Mouse (Mus musculus) hindbrain, embryonic 13.5 days (tissue): ENCODE data around the gene Ttc28. TPM values are rescaled to one million over a fixed set of nuclear protein-coding genes. Genes with fewer than 3 reads are reported as not detected.

Experiments used
- ATAC-seq: fragments of 200-750 bp; cut with Nextera tagmentation; 2 replicates; pipeline ENCODE4 v1.8.0; 2017; ENCODE audit warnings: moderate TSS enrichment; ENCODE audit not compliant: low FRiP score
- H3K27ac ChIP-seq: fragments of 300-500 bp; sonication (generic); 2 replicates; pipeline ENCODE4 v1.5.1; 2015; ENCODE audit warnings: inconsistent platforms, mild to moderate bottlenecking, moderate library complexity
- H3K27me3 ChIP-seq: fragments of 300-500 bp; sonication (generic); 2 replicates; pipeline ENCODE4 v1.6.1; 2015; ENCODE audit warnings: mild to moderate bottlenecking, inconsistent platforms
- H3K36me3 ChIP-seq: fragments of 300-500 bp; sonication (generic); 2 replicates; pipeline ENCODE4 v1.6.1; 2015; ENCODE audit warnings: mild to moderate bottlenecking, inconsistent platforms
- H3K4me1 ChIP-seq: fragments of 300-500 bp; sonication (generic); replicated peaks from 2 replicates; pipeline ENCODE4 v1.6.1; 2015; ENCODE audit warnings: inconsistent platforms
- H3K4me2 ChIP-seq: fragments of 300-500 bp; sonication (generic); 2 replicates; pipeline ENCODE4 v1.6.1; 2015; ENCODE audit warnings: inconsistent platforms, mild to moderate bottlenecking, moderate library complexity
- H3K4me3 ChIP-seq: fragments of 300-500 bp; sonication (generic); 2 replicates; pipeline ENCODE4 v1.5.1; 2015; ENCODE audit warnings: mild to moderate bottlenecking, inconsistent platforms
- H3K9ac ChIP-seq: fragments of 300-500 bp; sonication (generic); 2 replicates; pipeline ENCODE4 v1.6.1; 2015; ENCODE audit warnings: mild to moderate bottlenecking, inconsistent platforms
- H3K9me3 ChIP-seq: fragments of 300-500 bp; sonication (generic); 2 replicates; pipeline ENCODE4 v1.6.1; 2016; ENCODE audit warnings: inconsistent platforms
- WGBS: fragments of 180-500 bp; shearing (Covaris S2); methylation state at CpG from one replicate; pipeline ENCODE4 v1.1.7; 2015; 5-methylcytosine and 5-hydroxymethylcytosine counted together
- polyA plus RNA-seq: library from polyadenylated mRNA; unstranded; fragments of >200 nt; fragmentation: Nextera tagmentation; extraction: Ambion mirVana; gene quantifications from 2 replicates; pipeline ENCODE4 v1.2.1, GENCODE M21; 2015

Ttc28 gene
- polyA plus RNA-seq, 1 experiment from 2014 or later: 20.2 TPM

- no peak overlapping the region for H3K4me3 ChIP-seq
- WGBS: 62% methylated on average over 22 of the region's 22 CpGs
- H3K4me1 ChIP-seq: peaks cover 63% of the 10 kb centered on the region
- H3K9ac ChIP-seq: peak overlapping the region; percentile 24; the same call in 1 of the 2 replicates
- ATAC-seq: no peak
- no peaks in the 10 kb centered on the region for H3K36me3 ChIP-seq
- no peaks in the 10 kb centered on the region for H3K9me3 ChIP-seq
- peak overlapping the region; percentile 44; the same call in 1 of the 2 replicates for H3K27ac ChIP-seq
- no peak overlapping the region for H3K4me2 ChIP-seq
- no peaks in the 10 kb centered on the region for H3K27me3 ChIP-seq
Observed at GRCm38 (mm10) chr5:111058401-111059139, 179.0 kb downstream of the Ttc28 start.

GRCm38 (mm10) chr5:111059140-111059921 lies 179.7 kb downstream of the Ttc28 start:
- ATAC-seq: no peak
- no peaks in the 10 kb centered on the region for H3K27me3 ChIP-seq
- no peaks in the 10 kb centered on the region for H3K36me3 ChIP-seq
- peak overlapping the region; percentile 24; the same call in 1 of the 2 replicates for H3K9ac ChIP-seq
- no peaks in the 10 kb centered on the region for H3K9me3 ChIP-seq
- 78% methylated on average over 11 of the region's 11 CpGs for WGBS
- H3K4me2 ChIP-seq: no peak overlapping the region
- H3K4me3 ChIP-seq: no peak overlapping the region
- H3K27ac ChIP-seq: 0 out of 2 replicates have a peak overlapping the region, but pooled peaks have one; percentile 44
- peaks cover 59% of the 10 kb centered on the region for H3K4me1 ChIP-seq

DNA sequence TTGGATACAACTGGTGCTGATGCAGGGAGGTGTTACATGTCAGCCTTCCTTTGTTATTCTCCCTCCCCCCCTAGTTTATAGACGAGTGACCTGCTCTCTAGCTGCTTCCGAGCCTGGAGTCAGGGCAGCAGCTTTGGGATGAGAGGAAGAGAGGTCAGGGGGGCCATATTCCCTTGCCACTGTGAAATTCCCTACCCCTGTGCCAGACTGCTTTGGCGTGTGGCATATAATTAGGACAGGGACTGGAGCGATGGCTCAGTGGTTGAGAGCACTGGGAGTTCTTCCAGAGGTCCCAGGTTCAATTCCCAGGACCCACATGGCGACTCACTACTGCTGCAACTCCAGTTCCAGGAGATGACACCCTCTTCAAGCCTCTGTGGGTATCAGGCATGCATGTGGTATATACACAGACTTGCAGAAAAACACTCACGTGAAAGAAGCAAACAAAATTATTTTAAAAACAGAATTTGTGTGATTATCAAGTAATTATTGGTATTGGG lies 180.7 kb downstream of the Ttc28 start:
- Histone ChIP-seq H3K27me3 (no peaks in the 10 kb centered on the region), H3K4me3 (no peak overlapping the region), H3K27ac (no peak overlapping the region), H3K4me2 (no peak overlapping the region), H3K9me3 (no peaks in the 10 kb centered on the region), H3K4me1 (peaks cover 57% of the 10 kb centered on the region), H3K9ac (no peak overlapping the region), H3K36me3 (no peaks in the 10 kb centered on the region)
- ATAC-seq: no peak
- 64% methylated on average over 6 of the region's 6 CpGs for WGBS

DNA sequence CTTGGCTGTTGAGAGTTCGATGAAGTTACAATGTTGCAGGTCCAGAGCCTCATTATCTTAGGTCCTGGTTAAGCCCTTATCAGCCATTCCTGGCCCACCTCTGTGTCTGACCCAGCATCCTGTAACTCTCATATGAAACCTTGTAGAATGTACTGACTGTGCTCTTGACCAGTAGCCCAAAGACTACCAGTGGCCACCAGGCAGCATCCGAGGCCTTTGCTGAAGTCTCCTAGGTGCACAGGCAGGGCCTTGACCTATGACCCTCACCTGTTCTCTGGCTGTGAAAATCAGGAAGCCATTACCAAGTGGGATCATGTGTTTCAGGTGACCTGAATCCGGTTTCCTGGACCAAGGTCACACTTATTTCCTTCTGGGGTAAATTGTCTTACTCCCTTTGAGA lies 183.6 kb downstream of the Ttc28 start:
- no peak overlapping the region for H3K4me2 ChIP-seq
- no peaks in the 10 kb centered on the region for H3K27me3 ChIP-seq
- peaks cover 52% of the 10 kb centered on the region for H3K4me1 ChIP-seq
- H3K9me3 ChIP-seq: no peaks in the 10 kb centered on the region
- H3K36me3 ChIP-seq: no peaks in the 10 kb centered on the region
- no peak overlapping the region for H3K27ac ChIP-seq
- H3K9ac ChIP-seq: no peak overlapping the region
- no peak for ATAC-seq
- 90% methylated on average over 3 of the region's 3 CpGs for WGBS
- H3K4me3 ChIP-seq: no peak overlapping the region

GRCm38 (mm10) chr5:111063991-111064390 lies 184.4 kb downstream of the Ttc28 start:
- no peak overlapping the region for H3K9ac ChIP-seq
- H3K9me3 ChIP-seq: no peaks in the 10 kb centered on the region
- H3K36me3 ChIP-seq: no peaks in the 10 kb centered on the region
- no peaks in the 10 kb centered on the region for H3K27me3 ChIP-seq
- no peak for ATAC-seq
- H3K27ac ChIP-seq: 0 out of 2 replicates have a peak overlapping the region, but pooled peaks have one; percentile 40
- 62% methylated on average over 3 of the region's 3 CpGs for WGBS
- no peak overlapping the region for H3K4me2 ChIP-seq
- H3K4me3 ChIP-seq: no peak overlapping the region
- H3K4me1 ChIP-seq: peaks cover 47% of the 10 kb centered on the region

- ATAC-seq: no peak
- 76% methylated on average over 4 of the region's 4 CpGs for WGBS
- Histone ChIP-seq H3K4me3 (no peak overlapping the region), H3K4me2 (no peak overlapping the region), H3K36me3 (no peaks in the 10 kb centered on the region), H3K27ac (no peak overlapping the region), H3K4me1 (peaks cover 47% of the 10 kb centered on the region), H3K9me3 (no peaks in the 10 kb centered on the region), H3K27me3 (no peaks in the 10 kb centered on the region), H3K9ac (no peak overlapping the region)
Observed at GRCm38 (mm10) chr5:111065770-111066169, 186.2 kb downstream of the Ttc28 start.

DNA sequence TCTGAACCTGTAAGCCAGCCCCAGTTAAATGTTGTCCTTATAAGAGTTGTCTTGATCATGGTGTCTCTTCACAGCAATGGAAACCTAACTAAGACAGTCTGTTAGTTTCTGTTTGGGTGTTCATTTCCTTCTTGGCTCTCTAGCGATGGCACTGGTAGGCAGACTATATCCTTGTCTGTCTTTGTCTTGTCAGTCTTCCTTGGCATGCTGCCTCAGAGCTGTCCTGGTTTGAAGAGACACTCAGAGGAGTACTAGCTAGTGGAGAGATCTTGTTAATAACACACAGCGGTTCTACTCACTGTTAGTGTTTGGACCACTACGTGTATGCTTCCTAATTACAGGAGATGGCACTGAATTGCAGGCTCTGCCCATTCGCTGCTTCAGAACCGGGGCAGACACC lies 189.9 kb downstream of the Ttc28 start:
- H3K9ac ChIP-seq: no peak overlapping the region
- no peaks in the 10 kb centered on the region for H3K9me3 ChIP-seq
- H3K4me1 ChIP-seq: peaks cover 61% of the 10 kb centered on the region
- no peaks in the 10 kb centered on the region for H3K36me3 ChIP-seq
- no peaks in the 10 kb centered on the region for H3K27me3 ChIP-seq
- ATAC-seq: no peak
- no peak overlapping the region for H3K4me2 ChIP-seq
- H3K4me3 ChIP-seq: no peak overlapping the region
- no peak overlapping the region for H3K27ac ChIP-seq
- WGBS: 87% methylated on average over 5 of the region's 5 CpGs

DNA sequence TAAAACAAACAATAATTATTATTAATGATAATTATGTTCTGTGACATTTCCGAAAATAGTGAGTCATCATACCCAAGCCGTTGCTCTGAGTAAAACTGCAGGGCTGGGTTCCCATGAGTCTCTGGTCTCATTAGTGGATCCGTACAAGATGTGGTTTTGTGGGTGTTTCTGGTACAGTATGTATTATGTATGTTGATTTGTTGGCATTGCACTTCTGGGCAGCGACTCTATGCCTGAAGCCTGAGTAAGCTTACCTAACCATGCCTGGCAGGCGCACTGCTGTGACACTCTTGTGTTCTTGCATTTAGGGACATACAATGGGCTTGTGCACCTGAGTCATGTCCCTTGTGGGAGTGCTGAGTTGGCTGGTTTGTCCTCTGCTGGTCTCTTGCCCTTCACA lies 190.3 kb downstream of the Ttc28 start:
- H3K27me3 ChIP-seq: no peaks in the 10 kb centered on the region
- no peak overlapping the region for H3K9ac ChIP-seq
- ATAC-seq: no peak
- 76% methylated on average over 5 of the region's 5 CpGs for WGBS
- no peaks in the 10 kb centered on the region for H3K9me3 ChIP-seq
- H3K4me3 ChIP-seq: no peak overlapping the region
- H3K4me2 ChIP-seq: no peak overlapping the region
- H3K36me3 ChIP-seq: no peaks in the 10 kb centered on the region
- no peak overlapping the region for H3K27ac ChIP-seq
- H3K4me1 ChIP-seq: peaks cover 60% of the 10 kb centered on the region

- Histone ChIP-seq H3K36me3 (no peaks in the 10 kb centered on the region), H3K9me3 (no peaks in the 10 kb centered on the region), H3K4me3 (no peak overlapping the region), H3K4me2 (no peak overlapping the region), H3K27ac (0 out of 2 replicates have a peak overlapping the region, but pooled peaks have one; percentile 40), H3K27me3 (no peaks in the 10 kb centered on the region), H3K4me1 (peaks cover 63% of the 10 kb centered on the region), H3K9ac (no peak overlapping the region)
- no peak for ATAC-seq
- 77% methylated on average over 6 of the region's 6 CpGs for WGBS
Observed at GRCm38 (mm10) chr5:111070361-111070760, 190.8 kb downstream of the Ttc28 start.

DNA sequence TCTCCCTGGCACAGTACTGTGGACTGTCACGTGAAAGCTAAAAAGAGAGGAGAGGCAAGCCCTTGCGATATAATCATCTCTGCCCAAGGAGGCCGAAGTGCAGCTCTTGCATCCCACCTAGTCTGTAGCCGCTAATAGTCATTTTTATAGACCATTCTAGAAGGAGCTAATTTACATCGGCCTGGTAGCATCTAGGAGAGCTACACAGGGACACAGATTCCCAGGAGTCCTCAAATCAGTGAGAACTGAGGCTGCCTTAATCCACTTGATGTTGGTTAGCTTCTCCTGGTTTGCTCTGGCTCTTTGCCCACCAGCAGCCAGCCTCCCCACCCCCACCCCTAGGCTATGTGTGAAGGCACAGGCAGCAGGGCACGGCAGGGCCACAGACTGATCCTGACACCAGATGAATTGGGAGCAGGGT lies 193.7 kb downstream of the Ttc28 start:
- Histone ChIP-seq H3K9ac (no peak overlapping the region), H3K4me2 (no peak overlapping the region), H3K9me3 (no peaks in the 10 kb centered on the region), H3K27me3 (no peaks in the 10 kb centered on the region), H3K4me1 (peaks cover 50% of the 10 kb centered on the region), H3K36me3 (no peaks in the 10 kb centered on the region), H3K4me3 (no peak overlapping the region), H3K27ac (peak overlapping the region; percentile 63)
- peak; percentile 65; the same call in 1 of the 2 replicates for ATAC-seq
- WGBS: 47% methylated on average over 6 of the region's 6 CpGs

DNA sequence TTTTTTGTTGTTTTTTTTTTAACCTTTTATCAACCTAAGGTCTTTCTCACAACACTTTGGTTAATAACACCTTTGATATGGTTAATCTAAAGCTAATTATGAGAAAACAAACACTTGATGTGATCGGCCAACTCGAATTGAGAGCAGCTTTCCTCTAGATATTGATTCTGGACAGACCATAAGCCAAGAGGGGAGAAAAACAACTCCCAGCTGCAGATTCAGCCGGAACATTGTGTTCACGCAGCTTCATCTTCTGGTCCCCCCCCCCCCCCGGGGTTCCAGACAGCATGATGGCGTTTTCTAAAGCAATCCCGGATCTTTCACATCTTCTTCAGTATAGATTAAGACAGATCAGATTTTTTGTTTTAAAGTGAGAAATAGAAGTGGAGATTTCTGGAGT lies 194.4 kb downstream of the Ttc28 start:
- Histone ChIP-seq H3K27ac (peak overlapping the region; percentile 63; the same call in 1 of the 2 replicates), H3K4me3 (no peak overlapping the region), H3K27me3 (no peaks in the 10 kb centered on the region), H3K4me1 (peaks cover 49% of the 10 kb centered on the region), H3K9ac (no peak overlapping the region; the same call in 1 of the 2 replicates), H3K36me3 (no peaks in the 10 kb centered on the region), H3K9me3 (no peaks in the 10 kb centered on the region), H3K4me2 (0 out of 2 replicates have a peak overlapping the region, but pooled peaks have one; percentile 2)
- ATAC-seq: no peak
- 37% methylated on average over 7 of the region's 7 CpGs for WGBS

DNA sequence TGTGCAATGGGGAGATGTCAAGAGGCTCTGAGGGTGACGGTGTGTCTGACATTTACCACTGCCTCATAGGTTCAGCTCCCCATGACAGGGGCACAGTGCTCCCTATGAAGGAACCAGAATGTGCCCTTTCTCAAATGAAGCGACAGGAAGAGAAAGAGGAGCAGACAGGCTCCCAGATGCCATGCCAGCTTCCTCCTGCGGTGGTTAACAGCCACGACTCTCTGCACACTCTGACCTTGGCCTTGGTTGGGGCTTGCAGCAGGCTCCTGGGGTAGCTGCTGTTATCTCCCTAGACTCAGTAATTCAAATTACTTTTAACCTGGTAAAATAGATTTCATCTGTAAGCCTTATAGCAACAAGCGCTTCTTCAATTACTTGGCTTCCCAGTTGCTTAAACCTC lies 196.2 kb downstream of the Ttc28 start:
- no peak overlapping the region for H3K27ac ChIP-seq
- H3K4me2 ChIP-seq: no peak overlapping the region
- 67% methylated on average over 5 of the region's 5 CpGs for WGBS
- no peak for ATAC-seq
- H3K27me3 ChIP-seq: no peaks in the 10 kb centered on the region
- peaks cover 40% of the 10 kb centered on the region for H3K4me1 ChIP-seq
- no peak overlapping the region for H3K4me3 ChIP-seq
- H3K9ac ChIP-seq: no peak overlapping the region
- no peaks in the 10 kb centered on the region for H3K9me3 ChIP-seq
- no peaks in the 10 kb centered on the region for H3K36me3 ChIP-seq
